Mouse (Mus musculus): ENCODE measurements at regions not wholly inside any gene's neighbourhood (a gene's known extent, or its start where the extent isn't known, plus 50 kb on each side); places are given as distances from the start of the nearest gene placed in this dataset.

- Histone ChIP-seq H3K4me2 (replicated peaks) (no peak overlapping the region), H3K36me3 (no peaks in the 10 kb centered on the region), H3K27me3 (no peaks in the 10 kb centered on the region), H3K9me3 (no peaks in the 10 kb centered on the region), H3K27ac (no peak overlapping the region), H3K4me3 (no peak overlapping the region), H3K4me1 (peaks cover 26% of the 10 kb centered on the region; the same call in 1 of the 2 replicates), H3K9ac (no peak overlapping the region)
- WGBS: 63% methylated on average over 4 of the region's 4 CpGs
- no peak for ATAC-seq (ENCODE audit: insufficient number of reproducible peaks, insufficient read depth, low FRiP score, low TSS enrichment)
These were observed 71.3 kb downstream of the Cdc7 start for GRCm38 (mm10) chr5:107035376-107035775.

GRCm38 (mm10) chr5:107035782-107036181 is 71.7 kb downstream of the Cdc7 start:
- Histone ChIP-seq H3K4me1 (peaks cover 26% of the 10 kb centered on the region; the same call in 1 of the 2 replicates), H3K9me3 (no peaks in the 10 kb centered on the region), H3K4me2 (replicated peaks) (no peak overlapping the region), H3K9ac (no peak overlapping the region), H3K27ac (no peak overlapping the region), H3K36me3 (no peaks in the 10 kb centered on the region), H3K27me3 (no peaks in the 10 kb centered on the region), H3K4me3 (no peak overlapping the region)
- WGBS: 35% methylated on average over 6 of the region's 6 CpGs
- no peak for ATAC-seq (ENCODE audit: insufficient number of reproducible peaks, insufficient read depth, low FRiP score, low TSS enrichment)

GRCm38 (mm10) chr5:107036475-107036874 is 72.4 kb downstream of the Cdc7 start:
- no peak for ATAC-seq (ENCODE audit: insufficient number of reproducible peaks, insufficient read depth, low FRiP score, low TSS enrichment)
- WGBS: 84% methylated on average over 6 of the region's 6 CpGs
- no peak overlapping the region for H3K27ac ChIP-seq

GRCm38 (mm10) chr5:107037087-107037486 is 73.0 kb downstream of the Cdc7 start:
- no peak overlapping the region for H3K4me3 ChIP-seq
- WGBS: 59% methylated on average over 6 of the region's 6 CpGs
- no peaks in the 10 kb centered on the region for H3K9me3 ChIP-seq
- H3K27me3 ChIP-seq: no peaks in the 10 kb centered on the region
- no peaks in the 10 kb centered on the region for H3K36me3 ChIP-seq
- 0 out of 2 replicates have a peak overlapping the region, but pooled peaks have one; percentile 3 for H3K27ac ChIP-seq
- H3K4me1 ChIP-seq: peaks cover 26% of the 10 kb centered on the region; the same call in 1 of the 2 replicates
- H3K9ac ChIP-seq: no peak overlapping the region
- H3K4me2 ChIP-seq (replicated peaks): no peak overlapping the region
- ATAC-seq (ENCODE audit: insufficient number of reproducible peaks, insufficient read depth, low FRiP score, low TSS enrichment): no peak

More at GRCm38 (mm10) chr5:107036475-107036874, 72.4 kb downstream of the Cdc7 start:
- Histone ChIP-seq H3K36me3 (no peaks in the 10 kb centered on the region), H3K4me1 (peaks cover 26% of the 10 kb centered on the region; the same call in 1 of the 2 replicates), H3K27me3 (no peaks in the 10 kb centered on the region), H3K4me2 (replicated peaks) (no peak overlapping the region), H3K9me3 (no peaks in the 10 kb centered on the region), H3K9ac (no peak overlapping the region), H3K4me3 (no peak overlapping the region)

- no peak overlapping the region for H3K4me3 ChIP-seq
- peaks cover 33% of the 10 kb centered on the region; the same call in 1 of the 2 replicates for H3K4me1 ChIP-seq
- no peaks in the 10 kb centered on the region for H3K9me3 ChIP-seq
- no peaks in the 10 kb centered on the region for H3K27me3 ChIP-seq
- H3K36me3 ChIP-seq: no peaks in the 10 kb centered on the region
- WGBS: 95% methylated on average over 8 of the region's 8 CpGs
- H3K9ac ChIP-seq: no peak overlapping the region
- H3K4me2 ChIP-seq (replicated peaks): no peak overlapping the region
- no peak overlapping the region for H3K27ac ChIP-seq
- no peak for ATAC-seq (ENCODE audit: insufficient number of reproducible peaks, insufficient read depth, low FRiP score, low TSS enrichment)
These were observed 75.2 kb downstream of the Cdc7 start for GRCm38 (mm10) chr5:107039340-107039739.

- WGBS: 88% methylated on average over 6 of the region's 6 CpGs
- no peak for ATAC-seq (ENCODE audit: insufficient number of reproducible peaks, insufficient read depth, low FRiP score, low TSS enrichment)
- no peaks in the 10 kb centered on the region for H3K27me3 ChIP-seq
- H3K9ac ChIP-seq: no peak overlapping the region
- H3K27ac ChIP-seq: no peak overlapping the region
- peaks cover 30% of the 10 kb centered on the region; the same call in 1 of the 2 replicates for H3K4me1 ChIP-seq
- H3K9me3 ChIP-seq: no peaks in the 10 kb centered on the region
- H3K4me3 ChIP-seq: no peak overlapping the region
- no peaks in the 10 kb centered on the region for H3K36me3 ChIP-seq
- no peak overlapping the region for H3K4me2 ChIP-seq (replicated peaks)
These were observed 75.8 kb downstream of the Cdc7 start for GRCm38 (mm10) chr5:107039956-107040355.

DNA sequence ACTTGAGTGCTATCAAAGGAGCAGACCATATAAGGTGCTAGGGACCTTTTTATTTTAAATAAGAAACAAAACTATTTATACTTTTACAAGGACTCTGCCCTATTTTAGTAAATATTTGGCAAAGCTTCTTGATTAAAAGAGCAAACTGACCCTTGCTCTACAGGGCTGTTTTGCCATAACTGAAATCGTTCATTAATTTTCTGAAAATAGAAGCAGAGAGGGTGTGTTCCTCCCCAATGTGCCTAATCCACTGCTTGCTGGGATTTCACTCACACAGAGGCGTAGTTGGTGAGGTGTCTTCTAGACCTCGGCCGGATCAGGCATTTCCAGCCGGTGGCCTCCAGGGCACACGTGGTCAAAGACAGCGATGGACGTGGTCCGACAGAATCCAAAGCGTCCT is 76.4 kb downstream of the Cdc7 start:
- Histone ChIP-seq H3K36me3 (no peaks in the 10 kb centered on the region), H3K9me3 (no peaks in the 10 kb centered on the region), H3K4me2 (replicated peaks) (no peak overlapping the region), H3K9ac (no peak overlapping the region), H3K4me3 (no peak overlapping the region), H3K27ac (no peak overlapping the region), H3K27me3 (no peaks in the 10 kb centered on the region), H3K4me1 (peaks cover 25% of the 10 kb centered on the region; the same call in 1 of the 2 replicates)
- no peak for ATAC-seq (ENCODE audit: insufficient number of reproducible peaks, insufficient read depth, low FRiP score, low TSS enrichment)
- 84% methylated on average over 10 of the region's 10 CpGs for WGBS

GRCm38 (mm10) chr5:107045163-107045562 is 81.0 kb downstream of the Cdc7 start:
- Histone ChIP-seq H3K4me1 (peaks cover 7% of the 10 kb centered on the region; the same call in 1 of the 2 replicates), H3K4me2 (replicated peaks) (no peak overlapping the region), H3K4me3 (no peak overlapping the region), H3K27me3 (no peaks in the 10 kb centered on the region), H3K9ac (no peak overlapping the region), H3K27ac (no peak overlapping the region), H3K36me3 (no peaks in the 10 kb centered on the region), H3K9me3 (no peaks in the 10 kb centered on the region)
- ATAC-seq (ENCODE audit: insufficient number of reproducible peaks, insufficient read depth, low FRiP score, low TSS enrichment): no peak
- WGBS: 80% methylated on average over 10 of the region's 10 CpGs

- H3K9me3 ChIP-seq: no peaks in the 10 kb centered on the region
- no peak overlapping the region for H3K4me3 ChIP-seq
- peaks cover 7% of the 10 kb centered on the region; the same call in 1 of the 2 replicates for H3K4me1 ChIP-seq
- no peaks in the 10 kb centered on the region for H3K36me3 ChIP-seq
- 12% methylated on average over 4 of the region's 4 CpGs for WGBS
- H3K9ac ChIP-seq: no peak overlapping the region
- H3K4me2 ChIP-seq (replicated peaks): no peak overlapping the region
- H3K27ac ChIP-seq: no peak overlapping the region
- no peaks in the 10 kb centered on the region for H3K27me3 ChIP-seq
- ATAC-seq (ENCODE audit: insufficient number of reproducible peaks, insufficient read depth, low FRiP score, low TSS enrichment): no peak
These were observed 82.4 kb downstream of the Cdc7 start for GRCm38 (mm10) chr5:107046501-107046931.

DNA sequence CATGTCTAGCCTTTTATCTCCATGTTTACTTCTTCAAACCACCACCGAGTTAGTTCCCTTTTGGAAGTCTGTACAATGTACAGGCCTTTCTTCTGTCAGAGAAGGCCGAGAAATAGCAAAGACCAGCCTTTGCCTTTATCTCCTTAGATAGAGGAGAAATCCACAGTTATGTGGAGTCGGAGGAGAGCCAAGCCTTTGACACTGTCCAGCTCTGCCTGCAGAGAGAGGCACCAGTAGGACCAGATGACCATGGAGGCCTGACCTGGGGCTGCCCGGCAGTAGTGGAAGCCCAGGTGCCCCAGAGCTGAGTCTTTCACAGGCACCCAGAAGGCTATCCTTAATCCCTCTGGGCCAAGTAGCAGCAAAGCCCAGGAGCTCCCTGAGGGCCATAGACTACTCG is 84.5 kb downstream of the Cdc7 start:
- no peak for ATAC-seq (ENCODE audit: insufficient number of reproducible peaks, insufficient read depth, low FRiP score, low TSS enrichment)
- H3K27me3 ChIP-seq: no peaks in the 10 kb centered on the region
- no peak overlapping the region for H3K4me3 ChIP-seq
- peaks cover 6% of the 10 kb centered on the region; the same call in 1 of the 2 replicates for H3K4me1 ChIP-seq
- no peak overlapping the region for H3K9ac ChIP-seq
- no peaks in the 10 kb centered on the region for H3K9me3 ChIP-seq
- 82% methylated on average over 5 of the region's 5 CpGs for whole genome bisulfite sequencing
- no peak overlapping the region for H3K4me2 ChIP-seq (replicated peaks)
- no peak overlapping the region for H3K27ac ChIP-seq
- H3K36me3 ChIP-seq: no peaks in the 10 kb centered on the region

DNA sequence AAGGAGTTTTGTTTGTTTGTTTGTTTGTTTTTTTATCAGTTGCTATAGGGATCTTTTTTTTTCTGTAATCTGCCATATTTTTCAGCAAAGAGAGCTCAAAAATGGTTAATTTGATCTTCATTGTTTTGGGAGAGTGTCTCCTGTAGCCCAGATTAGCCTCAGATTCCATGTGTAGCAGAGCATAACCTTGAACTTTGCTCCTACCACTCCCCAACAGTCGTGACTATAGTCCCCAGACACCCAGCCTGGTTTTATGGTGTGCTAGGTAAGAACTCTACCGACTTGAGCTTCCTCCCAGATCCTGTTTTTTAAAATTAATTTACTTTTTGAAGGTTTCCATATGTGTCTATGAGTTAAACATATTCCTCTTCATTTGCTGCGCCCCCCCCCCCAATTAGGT is 86.0 kb downstream of the Cdc7 start:
- no peaks in the 10 kb centered on the region for H3K9me3 ChIP-seq
- peaks cover 6% of the 10 kb centered on the region; the same call in 1 of the 2 replicates for H3K4me1 ChIP-seq
- no peak for ATAC-seq (ENCODE audit: insufficient number of reproducible peaks, insufficient read depth, low FRiP score, low TSS enrichment)
- H3K4me2 ChIP-seq (replicated peaks): no peak overlapping the region
- no peaks in the 10 kb centered on the region for H3K27me3 ChIP-seq
- H3K27ac ChIP-seq: no peak overlapping the region
- WGBS: 77% methylated on average over 3 of the region's 3 CpGs
- H3K36me3 ChIP-seq: no peaks in the 10 kb centered on the region
- H3K4me3 ChIP-seq: no peak overlapping the region
- no peak overlapping the region for H3K9ac ChIP-seq

DNA sequence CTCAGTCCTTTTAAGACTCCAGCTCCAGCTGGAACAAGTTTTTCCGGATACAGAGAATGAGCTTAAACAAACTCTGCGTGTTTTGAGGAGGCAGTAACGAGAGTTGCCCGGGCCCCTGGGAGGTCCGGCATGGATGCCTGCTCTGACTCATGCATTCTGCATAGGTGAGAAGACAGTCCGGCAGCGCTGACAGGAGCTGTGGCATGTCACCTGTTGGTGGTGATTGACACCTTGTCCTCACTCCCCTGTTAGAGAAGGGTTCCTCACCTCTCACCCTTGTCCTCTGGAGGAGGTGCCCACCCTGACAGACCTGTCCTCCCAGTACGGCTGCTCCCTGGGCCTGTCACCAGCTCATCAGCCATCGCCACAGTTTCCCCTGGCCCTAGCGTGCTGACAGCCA is 87.7 kb downstream of the Cdc7 start:
- no peaks in the 10 kb centered on the region for H3K9me3 ChIP-seq
- H3K4me2 ChIP-seq (replicated peaks): no peak overlapping the region
- H3K27me3 ChIP-seq: no peaks in the 10 kb centered on the region
- ATAC-seq (ENCODE audit: insufficient number of reproducible peaks, insufficient read depth, low FRiP score, low TSS enrichment): 0 out of 2 replicates have a peak, but pooled peaks have one; percentile 13
- no peaks in the 10 kb centered on the region for H3K36me3 ChIP-seq
- no peak overlapping the region for H3K4me3 ChIP-seq
- no peak overlapping the region for H3K9ac ChIP-seq
- peaks cover 11% of the 10 kb centered on the region for H3K4me1 ChIP-seq
- no peak overlapping the region for H3K27ac ChIP-seq
- 55% methylated on average over 10 of the region's 10 CpGs for WGBS

All from embryonic facial prominence, embryonic 12.5 days (tissue).